Mouse (Mus musculus): ENCODE data around the gene Jade2.

DNA sequence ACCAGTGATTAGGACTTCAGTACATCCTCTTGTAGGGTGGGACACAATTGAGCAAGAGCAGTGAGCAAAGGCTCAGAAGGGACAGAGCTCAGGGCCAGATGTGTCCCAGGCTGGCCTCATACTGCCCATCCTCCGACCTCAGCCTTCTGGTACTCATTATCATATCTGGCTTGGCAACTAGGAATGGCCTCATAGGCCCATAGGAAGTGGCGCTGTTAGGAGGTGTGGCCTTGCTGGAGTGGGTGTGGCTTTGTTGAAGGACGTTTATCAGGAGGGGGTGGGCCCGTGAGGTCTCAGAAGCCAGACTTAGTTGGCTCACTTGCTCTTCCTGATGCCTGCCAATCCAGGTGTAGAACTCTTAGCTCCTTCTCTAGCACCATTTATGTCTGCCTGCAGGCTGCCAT is 18.3 kb upstream of the Jade2 start:
- TF ChIP-seq CTCF (IDR thresholded peaks at IDR 0.05; ENCODE audit: control insufficient read depth, insufficient read depth, insufficient replicate concordance, low read depth, low read length) (no peak), POLR2A (IDR thresholded peaks at IDR 0.05; ENCODE audit: control insufficient read depth, low read depth, low read length) (no peak)

Data from testis, adult 2 months (tissue).